Mouse (Mus musculus) forebrain, embryonic 11.5 days (tissue): ENCODE measurements around the gene Actl6a. TPM values are rescaled to one million over a fixed set of nuclear protein-coding genes. Genes with fewer than 3 reads are reported as not detected.
"Not testable (repeated sequence)": the region's sequence is repeated elsewhere in the genome, so short reads cannot be mapped to it uniquely, and the experiment has no call there.

Experiments used
- ATAC-seq: fragments of 200-750 bp; cut with Nextera tagmentation; replicated peaks from 2 replicates; pipeline ENCODE4 v1.8.0; 2017; ENCODE audit warnings: moderate TSS enrichment; ENCODE audit not compliant: low FRiP score
- DNase-seq: peaks from one replicate; pipeline ENCODE4 v3.0.0-alpha.2; 2017; ENCODE audit warnings: low spot score
- H3K27ac ChIP-seq: fragments of 300-500 bp; sonication (generic); 2 replicates; pipeline ENCODE4 v1.5.1; 2014; ENCODE audit warnings: low read depth, low read length
- H3K27me3 ChIP-seq: fragments of 300-500 bp; sonication (generic); 2 replicates; pipeline ENCODE4 v1.6.1; 2014; ENCODE audit warnings: mild to moderate bottlenecking, low read length, mixed read lengths; ENCODE audit not compliant: control insufficient read depth, insufficient read depth
- H3K36me3 ChIP-seq: fragments of 300-500 bp; sonication (generic); 2 replicates; pipeline ENCODE4 v1.6.1; 2014; ENCODE audit warnings: mild to moderate bottlenecking, low read length, moderate library complexity, mixed read lengths; ENCODE audit not compliant: control insufficient read depth, insufficient read depth
- H3K4me1 ChIP-seq: fragments of 300-500 bp; sonication (generic); replicated peaks from 2 replicates; pipeline ENCODE4 v1.6.1; 2014; ENCODE audit warnings: low read length, mixed read lengths; ENCODE audit not compliant: control insufficient read depth, insufficient read depth
- H3K4me2 ChIP-seq: fragments of 300-500 bp; sonication (generic); 2 replicates; pipeline ENCODE4 v1.6.1; 2014; ENCODE audit warnings: low read depth, mild to moderate bottlenecking, low read length, moderate library complexity, mixed read lengths; ENCODE audit not compliant: severe bottlenecking
- H3K4me3 ChIP-seq: fragments of 300-500 bp; sonication (generic); 2 replicates; pipeline ENCODE4 v1.5.1; 2014; ENCODE audit warnings: low read depth, low read length
- H3K9ac ChIP-seq: fragments of 300-500 bp; sonication (generic); 2 replicates; pipeline ENCODE4 v1.6.1; 2014; ENCODE audit warnings: low read length
- H3K9me3 ChIP-seq: fragments of 300-500 bp; sonication (generic); 2 replicates; pipeline ENCODE4 v1.6.1; 2016; ENCODE audit warnings: low read length, mixed read lengths; ENCODE audit not compliant: control insufficient read depth
- WGBS: fragments of 180-500 bp; shearing (Covaris S2); extraction: QIAGEN DNeasy Blood & Tissue Kit; methylation state at CpG from one replicate; pipeline ENCODE4 v1.1.7; 2014; 5-methylcytosine and 5-hydroxymethylcytosine counted together
- polyA plus RNA-seq: library from polyadenylated mRNA; unstranded; fragments of >200 nt; fragmentation: Nextera tagmentation; extraction: Ambion mirVana; gene quantifications from 2 replicates; pipeline ENCODE4 v1.2.1, GENCODE M21; 2014

Gene Actl6a
- 276 and 280 TPM in 2 replicates for polyA plus RNA-seq

DNA sequence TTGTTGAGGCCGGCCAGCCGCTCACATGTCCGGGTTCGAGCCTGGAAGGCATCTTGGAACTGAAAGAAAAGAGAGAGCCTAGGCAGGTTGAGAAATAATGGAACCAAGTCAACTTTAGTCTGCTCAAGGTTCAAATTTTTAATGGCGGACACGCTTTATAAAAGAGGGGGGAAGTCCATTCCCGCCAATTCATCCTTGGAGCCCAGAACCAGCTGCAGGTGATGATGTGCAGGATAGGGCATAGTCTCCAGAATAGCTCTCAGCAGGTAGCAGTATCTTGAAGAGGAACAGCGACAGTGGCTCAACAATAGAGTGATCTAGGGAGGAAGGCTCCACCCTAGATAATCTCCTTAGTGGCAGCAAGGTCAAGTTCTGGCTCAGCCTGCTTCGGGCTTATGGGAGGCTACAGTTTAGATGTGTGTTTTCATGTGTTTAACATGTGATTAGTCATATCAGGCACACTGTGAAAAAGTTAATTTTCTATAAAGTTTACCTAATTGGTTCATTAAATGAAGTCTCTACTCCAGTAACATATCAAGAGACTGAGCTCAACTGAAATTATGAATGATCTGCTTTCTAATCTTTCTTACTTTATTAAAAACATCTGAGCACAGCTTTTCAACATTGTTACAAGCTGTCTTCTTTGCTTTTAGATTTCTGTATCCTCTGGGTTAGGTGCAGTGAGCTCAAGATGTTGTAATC is at the start of gene Actl6a:
Gene Actl6a (plus strand): TSS at position 652 of the 702 bp plus-strand sequence.
- 75% methylated on average over 9 of the region's 9 CpGs for WGBS
- H3K9ac ChIP-seq, H3K4me2 ChIP-seq, H3K4me3 ChIP-seq, H3K36me3 ChIP-seq, H3K27me3 ChIP-seq, DNase-seq, ATAC-seq, H3K27ac ChIP-seq, H3K9me3 ChIP-seq, H3K4me1 ChIP-seq: not testable (repeated sequence)

- Histone ChIP-seq H3K27me3 (no peaks in the 10 kb centered on the region), H3K27ac (no peak overlapping the region), H3K36me3 (no peaks in the 10 kb centered on the region), H3K4me3 (no peak overlapping the region), H3K4me2 (no peak overlapping the region), H3K9ac (no peak overlapping the region), H3K9me3 (no peaks in the 10 kb centered on the region), H3K4me1 (no peaks in the 10 kb centered on the region)
- no peak for ATAC-seq
- no peak for DNase-seq
- 88% methylated on average over 10 of the region's 10 CpGs for WGBS
Observed at GRCm38 (mm10) chr3:32656398-32656994, 49.6 kb upstream of the Actl6a start.

GRCm38 (mm10) chr3:32658401-32658800 is 47.7 kb upstream of the Actl6a start:
- Histone ChIP-seq H3K4me2 (no peak overlapping the region), H3K4me3 (no peak overlapping the region), H3K9ac (no peak overlapping the region), H3K4me1 (no peaks in the 10 kb centered on the region), H3K9me3 (no peaks in the 10 kb centered on the region), H3K36me3 (no peaks in the 10 kb centered on the region), H3K27ac (no peak overlapping the region), H3K27me3 (no peaks in the 10 kb centered on the region)
- WGBS: 86% methylated on average over 7 of the region's 7 CpGs
- ATAC-seq (no peak), DNase-seq (no peak)

- no peak overlapping the region for H3K4me3 ChIP-seq
- no peaks in the 10 kb centered on the region for H3K4me1 ChIP-seq
- ATAC-seq: no peak
- no peak for DNase-seq
- WGBS: 87% methylated on average over 16 of the region's 16 CpGs
- no peaks in the 10 kb centered on the region for H3K36me3 ChIP-seq
- no peaks in the 10 kb centered on the region for H3K27me3 ChIP-seq
- no peak overlapping the region for H3K4me2 ChIP-seq
- H3K9me3 ChIP-seq: no peaks in the 10 kb centered on the region
- no peak overlapping the region for H3K9ac ChIP-seq
- no peak overlapping the region for H3K27ac ChIP-seq
Observed at GRCm38 (mm10) chr3:32658821-32659220, 47.3 kb upstream of the Actl6a start.

DNA sequence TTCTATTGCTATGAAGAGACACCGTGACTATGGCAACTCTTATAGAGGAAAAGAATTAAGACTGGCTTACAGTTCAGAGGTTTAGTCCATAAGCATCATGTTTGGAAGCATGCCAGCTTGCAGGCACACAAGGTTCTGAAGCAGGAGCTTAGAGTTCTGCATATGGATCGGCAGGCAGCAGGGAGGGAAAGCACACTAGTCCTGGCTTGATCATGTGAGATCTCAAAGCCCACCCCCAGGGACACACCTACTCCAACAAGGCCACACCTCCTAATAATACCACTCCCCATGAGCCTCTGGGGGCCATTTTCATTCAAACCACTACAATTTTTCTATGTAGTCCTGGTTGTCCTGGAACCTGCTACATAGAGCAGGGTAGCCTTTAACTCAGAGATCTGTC is 46.6 kb upstream of the Actl6a start:
- Histone ChIP-seq H3K9me3 (no peaks in the 10 kb centered on the region), H3K27me3 (no peaks in the 10 kb centered on the region), H3K9ac (no peak overlapping the region), H3K4me2 (no peak overlapping the region), H3K4me3 (no peak overlapping the region), H3K36me3 (no peaks in the 10 kb centered on the region), H3K4me1 (no peaks in the 10 kb centered on the region), H3K27ac (no peak overlapping the region)
- WGBS: 89% methylated on average over 2 of the region's 2 CpGs
- no peak for ATAC-seq
- no peak for DNase-seq

GRCm38 (mm10) chr3:32660276-32660675 is 45.8 kb upstream of the Actl6a start:
- Histone ChIP-seq H3K4me1 (no peaks in the 10 kb centered on the region), H3K27me3 (no peaks in the 10 kb centered on the region), H3K9ac (no peak overlapping the region), H3K9me3 (no peaks in the 10 kb centered on the region), H3K36me3 (no peaks in the 10 kb centered on the region), H3K27ac (no peak overlapping the region), H3K4me2 (no peak overlapping the region), H3K4me3 (no peak overlapping the region)
- no peak for ATAC-seq
- DNase-seq: no peak
- 63% methylated on average over 8 of the region's 8 CpGs for WGBS

DNA sequence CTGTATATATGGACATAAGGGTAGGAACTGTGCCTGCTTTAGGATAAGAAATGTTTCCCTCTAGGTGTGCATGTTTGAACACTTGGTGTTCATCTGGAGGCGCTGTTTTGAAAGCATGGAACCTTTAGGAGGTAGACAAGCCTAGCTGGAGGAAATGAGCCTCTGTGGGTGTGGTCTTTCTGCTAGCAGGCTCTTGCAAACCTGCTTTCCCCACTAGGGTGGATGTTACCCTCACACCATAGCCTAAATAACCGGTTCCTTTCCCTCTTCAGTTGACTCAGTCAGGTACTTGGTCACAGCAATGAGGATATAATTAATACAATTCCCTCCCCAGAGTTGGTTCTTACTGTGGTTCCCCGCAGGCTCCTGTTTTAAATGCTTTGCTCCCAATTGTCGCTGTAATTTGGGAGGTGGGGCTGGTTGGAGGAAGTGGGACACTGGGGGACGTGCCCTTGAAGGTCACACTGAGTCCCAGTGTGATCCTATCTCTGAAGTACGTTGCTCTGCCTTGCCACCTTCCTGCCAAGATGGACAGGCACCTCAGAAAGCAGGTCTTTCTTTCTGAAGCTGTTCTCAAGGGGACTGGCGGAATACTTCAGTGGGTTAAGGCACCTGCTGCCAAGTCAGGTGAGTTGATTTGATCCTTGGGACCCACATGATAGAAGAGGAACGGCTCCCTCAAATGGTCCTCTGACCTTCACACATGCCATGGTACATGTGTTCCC is 45.1 kb upstream of the Actl6a start:
- Histone ChIP-seq H3K4me1 (no peaks in the 10 kb centered on the region), H3K4me3 (no peak overlapping the region), H3K36me3 (no peaks in the 10 kb centered on the region), H3K27ac (no peak overlapping the region), H3K9ac (no peak overlapping the region), H3K9me3 (no peaks in the 10 kb centered on the region), H3K4me2 (no peak overlapping the region), H3K27me3 (no peaks in the 10 kb centered on the region)
- WGBS: 79% methylated on average over 8 of the region's 8 CpGs
- no peak for ATAC-seq
- DNase-seq: no peak

GRCm38 (mm10) chr3:32661556-32661930 is 44.6 kb upstream of the Actl6a start:
- Histone ChIP-seq H3K9me3 (no peaks in the 10 kb centered on the region), H3K4me2 (no peak overlapping the region), H3K27ac (no peak overlapping the region), H3K4me1 (no peaks in the 10 kb centered on the region), H3K27me3 (no peaks in the 10 kb centered on the region), H3K36me3 (no peaks in the 10 kb centered on the region), H3K9ac (no peak overlapping the region), H3K4me3 (no peak overlapping the region)
- DNase-seq (no peak), ATAC-seq (no peak)
- WGBS: 93% methylated on average over 3 of the region's 3 CpGs
